Mouse (Mus musculus): ENCODE measurements around the gene Chmp4b.

Gene Chmp4b

DNA sequence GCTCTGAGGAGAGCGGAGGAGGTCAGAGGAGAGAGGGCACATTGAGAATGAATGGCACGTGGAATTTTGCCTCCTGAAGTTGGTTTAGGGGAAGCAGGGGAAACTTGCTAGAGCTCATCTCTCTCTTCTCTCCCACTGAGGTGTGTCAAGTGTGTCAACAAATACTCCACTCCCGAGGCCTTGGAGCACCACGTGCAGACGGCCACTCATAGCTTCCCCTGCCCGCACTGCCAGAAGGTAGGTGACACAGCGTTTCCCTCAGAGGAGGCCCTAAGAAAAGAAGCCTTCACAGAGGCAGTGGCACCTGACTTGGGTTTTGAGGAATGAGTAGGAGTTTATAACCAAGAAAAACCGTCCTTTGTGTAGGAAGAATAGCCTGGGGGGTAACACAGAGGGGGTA is 10.3 kb upstream of the Chmp4b start:
- no peak for DNase-seq (ENCODE audit: low spot score in 2 of 2)

GRCm38 (mm10) chr2:154642005-154642459 is 9.5 kb upstream of the Chmp4b start:
- no peak for DNase-seq (ENCODE audit: low spot score in 2 of 2)

DNA sequence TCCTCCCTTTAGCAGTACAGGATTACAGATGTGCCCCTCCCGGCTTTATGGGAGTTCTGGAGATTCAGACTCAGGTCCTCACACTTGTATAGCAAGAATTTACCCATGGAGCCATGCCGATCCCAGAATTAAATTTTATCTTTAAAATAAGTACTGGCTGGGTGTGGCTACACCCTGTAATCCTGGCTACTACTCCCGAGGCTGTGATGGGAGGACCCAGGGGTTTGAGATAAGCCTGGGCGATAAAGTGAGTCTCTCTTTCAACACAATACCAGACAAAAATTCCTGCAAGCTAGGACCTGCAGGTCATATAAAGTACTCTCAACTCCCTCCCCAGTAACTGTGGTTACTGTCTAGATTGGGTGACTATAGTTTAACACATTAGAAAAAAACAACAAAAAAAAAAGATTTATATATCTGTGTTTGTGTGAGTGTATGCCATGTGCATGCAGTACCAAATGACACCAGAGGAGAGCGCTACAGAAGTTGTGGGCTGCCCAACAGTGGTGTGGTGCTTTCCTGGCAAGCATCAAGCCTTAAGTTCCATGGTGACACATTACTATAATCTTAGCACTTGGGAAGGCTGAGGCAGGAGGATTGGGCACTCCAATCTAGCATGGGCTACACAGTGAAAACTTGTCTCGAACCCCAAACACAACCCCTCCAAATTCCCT is 8.7 kb upstream of the Chmp4b start:
- no peak for DNase-seq (ENCODE audit: low spot score in 2 of 2)

GRCm38 (mm10) chr2:154646634-154647033 is 4.9 kb upstream of the Chmp4b start:
- no peak for DNase-seq (ENCODE audit: low spot score in 2 of 2)

- DNase-seq (ENCODE audit: low spot score in 2 of 2): no peak
Measured at GRCm38 (mm10) chr2:154648086-154648485, 3.4 kb upstream of the Chmp4b start.

DNA sequence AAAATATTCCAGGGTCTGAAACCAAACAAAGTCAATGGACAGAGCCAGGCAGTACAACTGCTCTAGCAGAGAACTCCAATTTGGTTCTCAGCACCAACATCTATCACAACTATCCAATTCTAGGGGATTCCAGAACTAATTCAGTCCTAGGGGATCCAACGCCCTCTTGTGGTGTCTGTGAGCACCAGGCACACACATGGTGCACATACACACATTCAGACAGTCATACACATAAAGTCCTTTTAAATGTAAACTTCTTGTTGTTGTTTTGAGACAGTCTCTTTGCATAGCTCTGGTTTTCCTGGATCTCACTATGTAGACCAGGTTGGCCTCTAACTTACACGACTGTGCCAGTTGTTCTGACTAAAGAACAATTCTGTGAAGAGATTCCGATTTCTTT is 1.1 kb upstream of the Chmp4b start:
- no peak for DNase-seq (ENCODE audit: low spot score in 2 of 2)

DNA sequence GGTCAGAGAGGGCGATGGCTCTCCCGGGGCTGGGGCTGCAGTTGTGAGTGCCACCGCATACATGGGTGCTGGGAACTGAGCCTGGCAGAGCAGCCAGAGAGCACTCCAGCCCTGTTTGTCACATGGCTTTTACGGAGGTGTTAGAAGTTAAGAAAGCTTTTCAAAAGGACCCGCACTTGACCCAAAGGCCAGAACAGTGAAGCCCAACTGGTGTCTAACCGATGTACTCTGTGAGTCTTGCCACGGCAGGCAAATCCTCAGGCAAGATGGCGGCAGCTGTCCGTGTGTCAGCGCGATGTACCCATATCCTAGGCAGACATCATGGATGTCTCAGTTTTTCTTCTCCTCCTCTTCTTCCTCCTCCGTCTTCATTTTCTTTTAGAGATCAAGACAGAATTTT is 3.5 kb downstream of the Chmp4b start:
- DNase-seq (ENCODE audit: low spot score in 2 of 2): no peak

DNA sequence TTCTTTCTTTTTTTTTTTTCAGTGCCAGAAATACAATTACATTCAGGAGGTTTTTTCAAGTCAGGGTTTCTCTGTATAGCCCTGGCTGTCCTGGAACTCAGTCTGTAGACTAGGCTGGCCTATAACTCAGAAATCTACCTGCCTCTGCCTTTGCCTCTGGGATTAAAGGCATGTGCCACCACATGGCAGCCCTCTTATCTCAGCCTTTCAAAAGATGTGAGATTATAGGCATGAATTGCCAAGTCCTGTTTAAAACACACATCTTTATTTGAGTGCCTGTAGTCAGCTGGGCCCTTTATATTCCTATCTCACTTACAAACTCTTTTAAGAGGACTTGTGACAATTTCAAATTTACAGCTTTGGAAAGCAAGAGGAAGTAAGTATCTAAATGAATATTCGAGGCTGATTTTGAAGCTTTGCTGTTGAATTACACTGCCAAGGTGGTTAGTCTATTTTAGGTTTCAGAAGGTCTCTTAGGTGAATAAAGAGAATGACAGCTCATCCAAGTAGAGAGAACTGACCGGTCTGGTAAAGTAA is 4.4 kb downstream of the Chmp4b start:
- DNase-seq (ENCODE audit: low spot score in 2 of 2): no peak

DNA sequence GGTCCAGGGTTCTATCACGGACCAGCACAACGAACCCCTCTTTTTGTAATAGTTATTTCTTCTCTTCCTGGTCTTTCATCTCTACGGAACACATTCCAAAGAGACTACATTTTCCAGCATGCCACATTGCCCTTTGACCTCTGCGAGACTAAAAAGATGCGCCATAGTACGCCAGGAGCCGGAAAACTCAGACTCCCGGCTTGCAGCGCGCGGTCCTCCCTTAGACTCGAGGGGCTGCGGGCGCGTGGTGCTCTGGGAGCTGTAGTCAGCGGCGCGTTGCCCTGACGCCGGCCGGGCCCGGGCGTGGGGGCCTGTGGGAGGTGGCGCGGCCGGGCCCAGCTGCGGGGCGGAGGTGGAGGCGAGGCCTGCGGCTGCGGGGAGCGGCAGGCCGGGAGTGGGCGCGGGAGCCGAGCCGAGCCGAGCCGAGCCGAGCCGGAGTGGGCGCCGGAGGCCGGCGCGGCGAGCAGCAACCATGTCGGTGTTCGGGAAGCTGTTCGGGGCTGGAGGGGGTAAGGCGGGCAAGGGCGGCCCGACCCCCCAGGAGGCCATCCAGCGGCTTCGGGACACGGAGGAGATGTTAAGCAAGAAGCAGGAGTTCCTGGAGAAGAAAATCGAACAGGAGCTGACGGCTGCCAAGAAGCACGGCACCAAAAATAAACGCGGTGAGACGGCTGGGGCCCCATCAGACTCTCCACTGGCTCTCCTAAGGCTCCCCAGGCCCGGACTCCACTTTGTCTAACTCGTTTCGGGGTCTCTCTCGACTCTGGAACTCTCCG is 5.4 kb downstream of the Chmp4b start:
- DNase-seq (ENCODE audit: low spot score in 2 of 2): peak; percentile 91 to 98

- peak; percentile 41 to 61 for DNase-seq (ENCODE audit: low spot score in 2 of 2)
Measured at GRCm38 (mm10) chr2:154657486-154658237, 6.2 kb downstream of the Chmp4b start.

GRCm38 (mm10) chr2:154659070-154659469 is 7.6 kb downstream of the Chmp4b start:
- no peak for DNase-seq (ENCODE audit: low spot score in 2 of 2)

DNA sequence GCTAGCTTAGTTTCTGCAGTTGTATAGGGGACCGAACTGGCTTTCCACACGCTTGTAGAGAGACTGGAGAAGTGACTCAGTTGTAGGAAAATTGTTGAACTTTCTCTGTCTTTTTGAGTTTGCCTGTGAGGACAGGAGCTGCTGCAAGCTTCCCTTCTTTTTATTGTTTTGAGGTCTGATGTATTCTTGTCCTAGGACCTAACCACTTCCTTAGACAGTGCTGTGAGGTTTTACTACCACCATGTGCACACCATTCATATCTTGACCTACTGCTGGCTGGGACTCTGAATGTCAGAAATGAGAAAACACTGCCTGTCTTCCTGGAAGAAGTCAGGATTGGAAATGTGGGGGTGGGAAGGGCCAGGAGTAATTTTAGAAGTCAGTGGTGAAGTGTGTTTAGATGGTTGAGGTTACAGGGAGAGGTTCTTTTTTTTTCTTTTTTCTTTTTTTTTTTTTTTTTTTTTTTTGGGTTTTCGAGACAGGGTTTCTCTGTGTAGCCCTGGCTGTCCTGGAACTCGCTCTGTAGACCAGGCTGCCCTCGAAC is 8.1 kb downstream of the Chmp4b start:
- no peak for DNase-seq (ENCODE audit: low spot score in 2 of 2)

DNA sequence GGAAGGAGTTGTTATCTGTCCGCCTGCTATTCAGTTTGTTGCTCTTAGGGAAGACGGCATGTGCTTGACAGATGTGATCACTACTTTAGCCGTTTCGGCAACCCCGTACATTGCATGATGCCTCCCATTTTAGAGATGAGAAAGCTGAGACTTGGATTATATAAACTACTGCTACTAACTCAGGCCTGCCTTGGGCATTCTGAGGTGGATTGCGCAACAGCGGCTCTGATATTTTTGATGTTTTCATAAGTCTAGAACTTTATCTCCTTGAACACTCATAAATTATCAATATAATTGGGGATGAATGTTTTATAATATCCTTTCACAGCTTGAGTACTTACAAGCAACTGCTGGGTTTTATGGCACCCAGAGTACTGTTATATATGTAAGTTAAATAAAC is 17.2 kb downstream of the Chmp4b start:
- no peak for DNase-seq (ENCODE audit: low spot score in 2 of 2)

- DNase-seq (ENCODE audit: low spot score in 2 of 2): no peak
Measured at GRCm38 (mm10) chr2:154670106-154670505, 18.6 kb downstream of the Chmp4b start.

DNA sequence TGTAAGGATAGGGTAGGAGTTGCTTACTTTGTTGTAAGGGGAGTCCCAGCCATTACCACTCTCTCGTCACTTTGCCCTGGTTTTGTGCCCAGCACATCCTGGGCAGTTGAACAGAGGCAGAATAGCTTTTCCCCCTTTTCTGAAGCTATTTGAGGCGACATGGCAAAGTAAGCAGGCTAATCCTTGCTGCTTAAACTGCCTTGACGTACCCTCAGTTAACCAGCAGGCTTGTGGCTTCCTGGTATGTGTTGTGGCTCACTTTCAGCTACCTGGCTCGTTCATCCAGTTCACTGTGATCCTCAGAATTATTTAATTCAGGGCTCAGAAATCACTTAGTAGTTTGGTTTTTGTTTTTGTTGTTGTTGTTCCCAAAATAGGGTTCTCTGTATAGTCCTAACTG is 19.2 kb downstream of the Chmp4b start:
- no peak for DNase-seq (ENCODE audit: low spot score in 2 of 2)

- no peak for DNase-seq (ENCODE audit: low spot score in 2 of 2)
Measured at GRCm38 (mm10) chr2:154674008-154674407, 22.5 kb downstream of the Chmp4b start.

GRCm38 (mm10) chr2:154676653-154677609 is 25.4 kb downstream of the Chmp4b start:
- no peak for DNase-seq (ENCODE audit: low spot score in 2 of 2)

GRCm38 (mm10) chr2:154677651-154678139 is 26.2 kb downstream of the Chmp4b start:
- DNase-seq (ENCODE audit: low spot score in 2 of 2): no peak

DNA sequence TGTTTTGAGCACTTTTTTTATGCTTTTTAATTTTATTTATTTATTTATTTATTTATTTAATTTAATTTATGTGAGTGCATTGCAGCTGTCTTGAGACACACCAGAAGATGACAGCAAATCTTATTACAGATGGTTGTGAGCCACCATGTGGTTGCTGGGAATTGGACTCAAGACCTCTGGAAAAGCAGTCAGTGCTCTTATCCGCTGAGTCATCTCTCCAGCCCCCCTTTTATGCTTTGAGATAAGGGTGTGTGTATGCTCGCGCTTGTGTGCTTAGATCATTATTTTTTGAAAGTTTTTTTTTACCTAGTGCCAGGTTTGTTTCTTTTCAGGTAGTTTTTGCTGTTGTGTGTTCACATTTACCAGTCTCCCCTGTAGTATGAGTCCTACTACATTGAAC is 27.5 kb downstream of the Chmp4b start:
- no peak for DNase-seq (ENCODE audit: low spot score in 2 of 2)

- no peak for DNase-seq (ENCODE audit: low spot score in 2 of 2)
Measured at GRCm38 (mm10) chr2:154680337-154680736, 28.8 kb downstream of the Chmp4b start.

DNA sequence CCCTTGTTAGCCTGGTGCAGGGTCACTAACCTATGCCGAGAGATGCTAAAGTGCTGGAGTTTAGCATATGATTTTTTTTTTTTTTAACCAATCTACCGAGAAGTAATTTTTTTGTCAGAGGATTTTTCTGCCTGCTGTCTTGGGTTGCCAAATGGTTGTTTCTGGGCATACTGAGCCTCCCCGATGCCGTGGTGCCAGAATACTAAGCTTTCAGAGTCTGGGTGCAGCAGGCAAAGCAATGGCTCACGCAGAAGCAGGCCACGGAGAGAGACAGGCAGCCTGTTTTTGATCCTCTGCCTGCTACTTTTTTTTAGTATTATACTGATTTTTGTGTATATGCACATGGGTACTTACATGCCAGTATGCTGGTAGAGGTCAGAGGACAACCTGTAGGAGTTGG is 29.4 kb downstream of the Chmp4b start:
- DNase-seq (ENCODE audit: low spot score in 2 of 2): no peak

Measured in urinary bladder, adult 18-20 months (tissue).